In the genomic region with DNA sequence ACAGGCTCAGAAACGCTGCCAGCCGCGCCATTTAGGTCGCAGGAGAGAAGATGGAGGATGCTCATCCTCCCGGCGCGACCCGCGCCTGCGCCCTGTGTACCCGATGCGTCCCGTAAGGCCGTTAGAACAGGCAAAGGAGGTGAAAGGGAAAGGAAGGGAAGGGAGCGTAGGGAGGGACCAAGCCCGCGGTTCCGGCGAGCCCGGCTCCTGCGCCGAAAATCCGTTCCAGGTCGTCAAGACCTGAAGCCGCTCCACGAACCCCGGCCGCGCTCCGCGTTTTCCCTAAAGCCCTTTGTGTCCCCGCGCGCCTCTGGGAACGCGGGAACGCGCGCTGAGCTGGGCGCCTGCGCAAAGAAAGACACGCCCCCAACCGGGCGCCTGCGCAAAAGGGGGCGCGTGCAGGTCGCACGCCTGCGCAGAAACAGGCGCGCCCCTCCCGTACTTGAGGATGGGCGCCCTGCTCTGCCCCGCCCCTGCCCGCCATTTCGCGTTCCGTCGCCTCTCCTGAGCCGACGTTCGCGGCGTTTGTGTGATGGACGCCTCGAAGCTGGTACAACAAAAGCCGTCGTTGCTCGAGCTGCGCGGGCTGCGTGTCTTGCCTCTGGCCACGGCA, we compare ENCODE assay signal across 1 mouse cellular context.
A peak's percentile ranks its signal among the peaks of the same experiment; 100 is the strongest.
TF ChIP-seq lines count a peak whose summit lies in the region.

No protein-coding gene starts in this region.

TF ChIP-seq in MEL, 35 proteins besides CTCF, POLR2A, EP300 and RAD21 (continued from another document):
- TF ChIP-seq TBP (IDR thresholded peaks at IDR 0.05; ENCODE audit: low read depth, low read length) (peak; percentile 91), ELF1 (IDR thresholded peaks at IDR 0.05; ENCODE audit: low read depth, low read length) (no peak), SIN3A (IDR thresholded peaks at IDR 0.05; ENCODE audit: low read length) (peak; percentile 92; the same call in 1 of the 2 replicates), MAX (IDR thresholded peaks at IDR 0.05; ENCODE audit: low read length) (no peak; the same call in 1 of the 2 replicates), USF1 (IDR thresholded peaks at IDR 0.05; ENCODE audit: low read depth, low read length) (no peak)
